Mouse (Mus musculus) heart, postnatal 25 days (tissue): Measurements from ENCODE around the gene Rnf187. TPM values are rescaled to one million over a fixed set of nuclear protein-coding genes. Genes with fewer than 3 reads are reported as not detected.
"Not testable (repeated sequence)": the region's sequence is repeated elsewhere in the genome, so short reads cannot be mapped to it uniquely, and the experiment has no call there.

ENCODE experiments used
- DNase-seq: peaks from one replicate; pipeline ENCODE4 v3.0.0; 2022; ENCODE audit warnings: low spot score
- intact Hi-C: fragments of 180-260 bp; cut with DNase I; formaldehyde crosslinking; loops from one replicate; pipeline ENCODE4 v1.15.1; 2025
- total RNA-seq, 2 experiments: library from RNA; stranded (reverse); gene quantifications; 2 replicates each; pipeline ENCODE4 v1.2.3; 2021

The Rnf187 gene
- total RNA-seq, 2 experiments from 2014 or later, result 163 to 167 TPM

GRCm38 (mm10) chr11:58968551-58968950 lies 29.8 kb upstream of the Rnf187 start:
- DNase-seq, result no peak
- intact Hi-C loops, result no loop called here

- intact Hi-C loops, result no loop called here
Observed at GRCm38 (mm10) chr11:58967346-58967745, 28.6 kb upstream of the Rnf187 start.

DNA sequence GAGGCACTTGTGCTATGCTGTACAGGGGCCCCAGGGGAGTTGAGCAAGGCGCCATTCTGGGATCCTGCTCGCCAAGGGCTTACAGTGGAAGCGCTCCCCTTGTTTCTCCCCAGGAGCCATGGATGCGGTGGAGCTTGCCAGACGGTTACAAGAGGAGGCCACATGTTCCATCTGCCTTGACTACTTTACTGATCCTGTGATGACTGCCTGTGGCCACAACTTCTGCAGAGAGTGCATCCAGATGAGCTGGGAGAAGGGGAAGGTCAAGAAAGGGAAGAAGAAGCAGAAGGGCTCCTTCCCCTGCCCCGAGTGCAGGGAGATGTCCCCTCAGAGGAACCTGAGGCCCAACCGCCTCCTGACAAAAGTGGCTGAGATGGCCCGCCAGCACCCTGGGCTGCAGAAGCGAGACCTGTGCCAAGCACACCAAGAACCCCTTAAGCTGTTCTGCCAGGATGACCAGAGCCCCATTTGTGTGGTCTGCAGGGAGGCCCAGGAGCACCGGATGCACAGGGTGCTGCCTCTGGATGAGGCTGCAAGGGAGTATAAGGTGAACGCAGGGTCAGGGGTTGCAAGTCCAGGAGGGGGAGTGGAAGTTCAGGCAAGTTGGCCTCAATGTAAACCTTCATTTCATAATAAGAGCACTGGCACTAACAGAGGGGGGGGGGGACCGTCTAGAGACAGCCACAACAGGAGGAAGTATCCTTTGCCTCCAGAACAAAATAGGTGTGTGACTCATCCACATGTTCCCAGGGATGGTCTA lies 26.5 kb upstream of the Rnf187 start:
- DNase-seq, result no peak
- intact Hi-C loops, result no loop called here

More at GRCm38 (mm10) chr11:58967346-58967745, 28.6 kb upstream of the Rnf187 start:
- no peak for DNase-seq

GRCm38 (mm10) chr11:58964216-58964615 lies 25.5 kb upstream of the Rnf187 start:
- intact Hi-C loops, result no loop called here
- DNase-seq, result no peak

GRCm38 (mm10) chr11:58963543-58963942 lies 24.8 kb upstream of the Rnf187 start:
- intact Hi-C loops, result no loop called here
- no peak for DNase-seq

DNA sequence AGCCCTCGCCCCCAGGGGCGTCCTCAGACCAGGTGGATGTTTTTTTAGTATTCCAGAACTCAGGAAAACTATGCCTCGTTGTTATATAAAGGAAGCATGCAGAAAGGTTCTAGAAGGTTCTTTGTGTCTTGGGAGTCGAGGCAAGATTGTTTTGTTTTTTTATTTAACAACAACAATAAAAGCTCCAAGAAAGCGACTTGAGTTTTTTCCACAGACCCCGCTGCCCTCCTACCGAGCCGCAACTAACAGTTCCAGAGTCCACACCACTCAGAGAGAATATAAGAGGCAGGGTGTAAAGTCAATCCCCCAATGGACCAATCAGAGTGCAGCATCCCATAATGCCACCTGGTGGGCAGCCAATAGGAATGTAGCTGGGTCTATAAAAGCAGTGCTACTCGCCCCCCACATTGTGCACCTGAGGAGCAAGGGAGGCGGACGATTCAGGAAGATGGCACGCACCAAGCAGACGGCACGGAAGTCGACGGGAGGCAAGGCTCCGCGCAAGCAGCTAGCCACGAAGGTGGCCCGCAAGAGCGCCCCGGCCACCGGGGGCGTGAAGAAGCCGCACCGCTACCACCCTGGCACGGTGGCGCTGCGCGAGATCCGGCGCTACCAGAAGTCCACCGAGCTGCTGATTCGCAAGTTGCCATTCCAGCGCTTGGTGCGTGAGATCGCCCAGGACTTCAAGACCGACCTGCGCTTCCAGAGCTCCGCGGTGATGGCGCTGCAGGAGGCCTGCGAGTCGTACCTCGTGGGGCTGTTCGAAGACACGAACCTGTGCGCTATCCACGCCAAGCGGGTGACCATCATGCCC lies 22.9 kb upstream of the Rnf187 start:
- intact Hi-C loops, result no loop called here
- no peak for DNase-seq

DNA sequence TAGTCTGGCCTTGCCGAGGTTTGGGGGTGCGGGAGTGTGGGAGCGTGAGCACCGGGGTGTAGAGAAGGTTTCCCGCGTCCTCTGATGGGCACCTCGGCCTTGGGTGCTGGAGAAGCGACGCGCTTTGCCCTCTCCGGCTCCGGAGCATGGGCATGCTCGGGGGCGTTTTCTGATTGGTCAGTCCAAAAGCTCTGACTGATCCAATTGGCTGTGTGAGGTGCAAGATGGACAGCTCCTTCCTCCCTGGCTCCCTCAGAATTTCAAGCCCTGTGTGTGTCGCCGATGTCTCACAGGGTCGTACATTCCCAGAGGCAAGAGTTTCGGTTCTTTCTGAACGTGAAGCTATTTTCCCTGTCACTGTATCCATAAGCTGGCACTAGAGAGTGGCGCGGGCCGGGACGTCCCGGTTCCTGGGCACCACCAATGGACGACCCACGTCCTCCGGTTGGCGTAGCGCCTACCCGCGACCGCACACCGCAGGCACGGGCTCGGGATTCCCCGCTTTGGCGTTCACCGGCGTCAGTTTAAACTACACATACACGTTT lies 21.3 kb upstream of the Rnf187 start:
- DNase-seq, result peak; percentile 66
- intact Hi-C loops, result no loop called here

DNA sequence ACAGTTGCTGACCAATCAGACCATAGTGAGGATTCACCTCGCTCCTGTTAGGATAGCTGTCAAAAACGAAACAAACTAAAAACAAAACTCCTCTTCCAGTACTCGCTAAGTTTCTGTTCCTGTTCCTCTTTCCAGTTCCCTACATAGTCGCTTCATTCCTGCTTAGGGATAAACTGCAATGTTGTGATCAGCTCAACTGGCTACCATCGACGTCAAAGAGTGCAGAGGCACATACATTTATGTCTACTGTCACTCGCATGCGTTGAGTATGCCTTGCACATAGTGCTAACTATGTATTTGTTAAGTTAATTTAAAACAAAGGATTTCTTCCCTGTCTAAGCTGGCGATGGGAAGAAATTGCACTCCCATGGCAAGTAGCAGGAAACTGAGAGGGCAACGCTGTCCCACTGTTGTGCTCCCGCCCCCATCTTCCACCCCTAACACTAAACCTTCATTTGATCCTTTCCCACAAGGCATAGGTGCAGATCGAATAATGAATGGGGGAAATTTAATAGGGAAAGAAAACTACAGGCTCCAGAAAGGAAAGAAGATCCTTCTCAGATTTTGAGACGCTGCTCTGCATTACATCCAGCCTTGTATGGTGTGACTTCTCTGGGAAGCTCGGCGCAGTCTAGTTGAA lies 20.6 kb upstream of the Rnf187 start:
- DNase-seq, result no peak
- intact Hi-C loops, result no loop called here

- no peak for DNase-seq
- intact Hi-C loops, result no loop called here
Observed at GRCm38 (mm10) chr11:58958536-58958935, 19.8 kb upstream of the Rnf187 start.

GRCm38 (mm10) chr11:58957226-58957914 lies 18.7 kb upstream of the Rnf187 start:
- no peak for DNase-seq
- intact Hi-C loops, result loop anchor here (2.0 kb wide), 1 partner anchor 19 kb away; the partner anchor contains the start of gene Rnf187

DNA sequence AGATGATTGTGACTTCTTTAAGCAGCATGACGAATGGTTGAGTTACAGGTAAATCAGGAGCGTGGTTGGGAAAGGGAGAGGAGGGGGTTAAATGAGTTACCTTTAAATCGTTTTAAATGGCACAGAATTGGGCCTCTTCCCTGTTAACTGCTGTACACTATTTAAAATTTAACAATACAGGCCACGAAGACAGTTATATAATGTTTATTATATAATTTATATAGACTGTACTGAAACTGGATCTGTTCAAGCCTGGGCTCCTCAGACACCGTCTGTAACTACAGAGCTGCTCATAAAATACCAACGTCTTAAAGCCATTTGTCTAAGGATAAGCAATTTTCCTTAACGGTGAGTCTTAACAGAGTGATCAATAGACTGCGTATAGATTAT lies 17.1 kb upstream of the Rnf187 start:
- intact Hi-C loops, result loop anchor here (2.0 kb wide), 1 partner anchor 17 kb away; the partner anchor contains the start of gene Rnf187

GRCm38 (mm10) chr11:58955143-58955867 lies 16.6 kb upstream of the Rnf187 start:
- intact Hi-C loops, result no loop called here
- no peak for DNase-seq

More for the DNA sequence above, 17.1 kb upstream of the Rnf187 start:
- DNase-seq, result no peak

DNA sequence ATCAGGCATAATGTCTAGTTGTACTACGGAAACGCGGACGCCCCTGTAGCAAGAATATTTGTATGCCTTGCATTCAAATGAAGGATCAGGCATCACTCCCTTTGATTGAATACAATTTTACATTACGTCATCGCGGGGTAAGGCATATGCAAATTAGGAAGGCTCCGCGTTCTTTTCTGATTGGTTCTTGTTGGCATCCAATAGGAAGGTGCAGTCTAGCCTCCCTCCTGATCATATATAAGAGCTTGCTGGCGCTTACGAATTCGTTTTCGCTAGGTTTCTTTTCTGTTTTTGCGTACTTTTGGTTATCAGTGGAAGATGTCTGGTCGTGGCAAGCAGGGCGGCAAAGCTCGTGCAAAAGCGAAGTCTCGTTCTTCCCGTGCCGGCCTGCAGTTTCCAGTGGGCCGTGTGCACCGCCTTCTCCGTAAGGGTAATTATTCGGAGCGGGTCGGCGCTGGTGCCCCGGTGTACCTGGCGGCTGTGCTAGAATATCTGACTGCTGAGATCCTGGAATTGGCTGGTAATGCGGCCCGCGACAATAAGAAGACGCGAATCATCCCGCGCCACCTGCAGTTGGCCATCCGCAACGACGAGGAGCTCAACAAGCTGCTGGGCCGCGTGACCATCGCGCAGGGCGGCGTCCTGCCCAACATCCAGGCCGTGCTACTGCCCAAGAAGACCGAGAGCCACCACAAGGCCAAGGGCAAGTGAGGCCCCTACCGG lies 15.9 kb upstream of the Rnf187 start, which contains the start of the genes Hist3h2a and Trim17:
TSS of gene Hist3h2a (plus strand) at position 266 of the 723 bp plus-strand sequence.
TSS of gene Trim17 (plus strand) at position 266 of the 723 bp plus-strand sequence.
- peak; percentile 80 for DNase-seq
- intact Hi-C loops, result no loop called here

DNA sequence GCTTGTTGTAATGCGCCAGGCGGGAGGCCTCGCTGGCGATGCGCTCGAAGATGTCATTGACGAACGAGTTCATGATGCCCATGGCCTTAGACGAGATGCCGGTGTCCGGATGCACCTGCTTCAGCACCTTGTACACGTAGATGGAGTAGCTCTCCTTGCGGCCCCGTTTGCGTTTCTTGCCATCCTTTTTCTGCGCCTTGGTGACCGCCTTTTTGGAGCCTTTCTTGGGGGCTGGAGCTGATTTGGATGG lies 15.4 kb upstream of the Rnf187 start:
- DNase-seq, intact Hi-C loops: not testable (repeated sequence)

GRCm38 (mm10) chr11:58953351-58954169 lies 14.8 kb upstream of the Rnf187 start:
- no peak for DNase-seq
- intact Hi-C loops, result no loop called here

GRCm38 (mm10) chr11:58951210-58951609 lies 12.5 kb upstream of the Rnf187 start:
- intact Hi-C loops, result no loop called here
- DNase-seq, result no peak
